21 mouse cellular contexts compared by ENCODE assay signal in genomic region chr5:151642102-151642501, GRCm38 (mm10). TPM values are rescaled to one million over a fixed set of nuclear protein-coding genes. Genes with fewer than 3 reads are reported as not detected.
"Had no signal": no experiment of that assay in that cellular context is flagged by ENCODE, and none has a peak within 500 bp of the region (broad histone marks: within the 10 kb centered on the region; RNA-seq: fewer than 3 reads in every experiment).

No protein-coding gene starts in this region.

- H3K9me3 ChIP-seq: kidney, embryonic 15.5 days; limb, embryonic 15.5 days; liver, embryonic 15.5 days had no signal

- H3K4me2 ChIP-seq: kidney, embryonic 15.5 days; limb, embryonic 15.5 days; liver, embryonic 15.5 days; lung, embryonic 14.5 days; neural tube, embryonic 13.5 days had no signal

- ATAC-seq: midbrain, embryonic 16.5 days had no signal

- H3K4me1 ChIP-seq: kidney, embryonic 15.5 days; limb, embryonic 15.5 days; liver, embryonic 15.5 days; midbrain, embryonic 10.5 days; neural tube, embryonic 13.5 days had no signal

- DNase-seq: kidney, postnatal 14 days; left cerebral cortex, postnatal 4 days; lung, embryonic 14.5 days; lung, postnatal 10 days; lung, postnatal 4 days; retina, postnatal 1 day; right cerebral cortex, postnatal 4 days; thymus, postnatal 36 days had no signal

- H3K27me3 ChIP-seq: kidney, embryonic 15.5 days; limb, embryonic 15.5 days; liver, embryonic 15.5 days; neural tube, embryonic 13.5 days had no signal

- H3K27ac ChIP-seq: kidney, embryonic 15.5 days; limb, embryonic 15.5 days; liver, embryonic 15.5 days; midbrain, embryonic 10.5 days; neural tube, embryonic 13.5 days had no signal

- H3K4me3 ChIP-seq: kidney, embryonic 15.5 days; limb, embryonic 15.5 days; liver, embryonic 15.5 days; midbrain, embryonic 10.5 days; neural tube, embryonic 13.5 days had no signal

- H3K9ac ChIP-seq: kidney, embryonic 15.5 days; limb, embryonic 15.5 days; liver, embryonic 15.5 days; lung, embryonic 14.5 days; neural tube, embryonic 13.5 days had no signal

RNA-seq across cellular contexts. Expression of gene Vmn2r18, which starts 36.3 kb away (rescaled TPM):
- total RNA-seq: layer of hippocampus, adult 8-10 months; layer of hippocampus, postnatal 14 days; left cerebral cortex, adult 18-20 months; left cerebral cortex, postnatal 10 days; left cerebral cortex, postnatal 4 days; megakaryocyte, adult 5-6 weeks had no signal
- polyA plus RNA-seq: large intestine, adult 2 months; liver, embryonic 15.5 days; lung, embryonic 14.5 days; midbrain, embryonic 16.5 days; neural tube, embryonic 13.5 days; stomach, embryonic 16.5 days had no signal
